Comparison of ENCODE assay signal across 25 mouse cellular contexts in the genomic region with DNA sequence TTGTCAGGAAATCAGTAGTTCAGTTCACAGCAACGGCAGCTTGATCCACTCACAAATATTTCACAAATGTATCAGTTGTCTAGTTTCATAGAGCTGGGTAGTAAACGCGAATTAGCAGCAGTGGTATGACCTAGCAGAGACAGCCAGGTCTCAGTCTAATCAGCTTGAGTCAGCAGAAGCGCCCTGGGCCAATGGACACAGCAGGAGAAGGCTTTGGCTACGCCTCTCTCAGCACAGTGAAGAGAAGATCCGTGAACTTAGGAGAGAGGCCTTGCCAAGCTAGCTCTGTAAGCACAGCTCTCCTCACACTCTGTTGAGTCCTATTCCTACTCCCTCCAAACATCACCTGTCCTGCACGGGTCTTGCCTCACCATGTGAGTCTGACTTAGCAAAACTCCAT.
DNase-seq lines count a peak whose midpoint lies in the region; ATAC-seq and TF ChIP-seq lines count a peak whose summit lies in the region.
"Had no signal": no experiment of that assay in that cellular context is flagged by ENCODE, and none has a peak within 500 bp of the region (broad histone marks: within the 10 kb centered on the region; RNA-seq: fewer than 3 reads in every experiment).

No protein-coding gene starts in this region.

- H3K4me3 ChIP-seq in kidney, postnatal 0 days (replicated peaks; ENCODE audit: low read depth, low read length) = no peak overlapping the region
- H3K4me3 ChIP-seq in kidney, embryonic 15.5 days (replicated peaks) = no peak overlapping the region
- H3K4me3 ChIP-seq: embryonic facial prominence, embryonic 10.5 days; embryonic facial prominence, embryonic 13.5 days; erythroblast, embryonic 14.5 days; forebrain, embryonic 12.5 days; forebrain, embryonic 15.5 days; heart, embryonic 12.5 days; heart, embryonic 15.5 days; hindbrain, embryonic 10.5 days; hindbrain, embryonic 13.5 days; intestine, embryonic 15.5 days had no signal

- no peak overlapping the region for H3K27ac ChIP-seq in kidney, postnatal 0 days
- H3K27ac ChIP-seq in kidney, embryonic 15.5 days = no peak overlapping the region
- H3K27ac ChIP-seq: embryonic facial prominence, embryonic 10.5 days; embryonic facial prominence, embryonic 13.5 days; forebrain, embryonic 12.5 days; forebrain, embryonic 15.5 days; heart, embryonic 15.5 days; hindbrain, embryonic 10.5 days; hindbrain, embryonic 13.5 days; intestine, embryonic 15.5 days had no signal

- no peaks in the 10 kb centered on the region for H3K9me3 ChIP-seq in kidney, postnatal 0 days (replicated peaks; ENCODE audit: low read length)
- peaks cover 4% of the 10 kb centered on the region; the same call in 1 of the 2 replicates for H3K9me3 ChIP-seq in kidney, embryonic 15.5 days (replicated peaks)
- H3K9me3 ChIP-seq: forebrain, embryonic 15.5 days; heart, embryonic 15.5 days; intestine, embryonic 15.5 days had no signal

- no peaks in the 10 kb centered on the region for H3K27me3 ChIP-seq in kidney, postnatal 0 days (ENCODE audit: insufficient read depth, low read length)
- no peaks in the 10 kb centered on the region for H3K27me3 ChIP-seq in kidney, embryonic 15.5 days
- H3K27me3 ChIP-seq: embryonic facial prominence, embryonic 13.5 days; forebrain, embryonic 12.5 days; forebrain, embryonic 15.5 days; heart, embryonic 12.5 days; heart, embryonic 15.5 days; hindbrain, embryonic 13.5 days; intestine, embryonic 15.5 days had no signal

- H3K4me2 ChIP-seq in kidney, postnatal 0 days (ENCODE audit: low read length) = no peak overlapping the region
- H3K4me2 ChIP-seq in kidney, embryonic 15.5 days = no peak overlapping the region
- H3K4me2 ChIP-seq: embryonic facial prominence, embryonic 13.5 days; forebrain, embryonic 12.5 days; forebrain, embryonic 15.5 days; heart, embryonic 12.5 days; heart, embryonic 15.5 days; hindbrain, embryonic 13.5 days; intestine, embryonic 15.5 days had no signal

- no peak for ATAC-seq in kidney, postnatal 0 days (replicated peaks; ENCODE audit: low FRiP score, low read depth)
- no peak for ATAC-seq in kidney, embryonic 15.5 days (replicated peaks; ENCODE audit: low FRiP score)
- ATAC-seq: CD4-positive, CD25-positive, alpha-beta regulatory T cell, adult 4 months; forebrain, embryonic 15.5 days; hindbrain, embryonic 16.5 days; intestine, embryonic 15.5 days had no signal

- H3K4me1 ChIP-seq in kidney, postnatal 0 days (replicated peaks; ENCODE audit: insufficient read depth, low read length) = no peaks in the 10 kb centered on the region
- no peaks in the 10 kb centered on the region for H3K4me1 ChIP-seq in kidney, embryonic 15.5 days
- H3K4me1 ChIP-seq: embryonic facial prominence, embryonic 10.5 days; embryonic facial prominence, embryonic 13.5 days; heart, embryonic 12.5 days; heart, embryonic 15.5 days; hindbrain, embryonic 10.5 days; hindbrain, embryonic 13.5 days; intestine, embryonic 15.5 days had no signal

- H3K36me3 ChIP-seq in kidney, postnatal 0 days (ENCODE audit: insufficient read depth, low read length) = no peaks in the 10 kb centered on the region
- no peaks in the 10 kb centered on the region for H3K36me3 ChIP-seq in kidney, embryonic 15.5 days
- H3K36me3 ChIP-seq: embryonic facial prominence, embryonic 10.5 days; embryonic facial prominence, embryonic 13.5 days; forebrain, embryonic 12.5 days; forebrain, embryonic 15.5 days; heart, embryonic 12.5 days; heart, embryonic 15.5 days; hindbrain, embryonic 10.5 days; hindbrain, embryonic 13.5 days; intestine, embryonic 15.5 days had no signal

- no peak overlapping the region for H3K9ac ChIP-seq in kidney, postnatal 0 days (ENCODE audit: low read depth, low read length)
- H3K9ac ChIP-seq in kidney, embryonic 15.5 days = no peak overlapping the region
- H3K9ac ChIP-seq: embryonic facial prominence, embryonic 13.5 days; forebrain, embryonic 12.5 days; forebrain, embryonic 15.5 days; heart, embryonic 12.5 days; heart, embryonic 15.5 days; hindbrain, embryonic 13.5 days; intestine, embryonic 15.5 days had no signal

- 81% methylated on average over 7 of the region's 7 CpGs for WGBS in kidney, postnatal 0 days
- 77% methylated on average over 7 of the region's 7 CpGs for WGBS in kidney, embryonic 15.5 days

- no peak for TF ChIP-seq CTCF in kidney, postnatal 0 days (IDR thresholded peaks at IDR 0.05; ENCODE audit: low read depth)

- peak; percentile 37 to 56 for DNase-seq in cerebellum, postnatal 14 days
- no peak for DNase-seq in cerebellum, postnatal 4 days (ENCODE audit: low spot score in 2 of 2)
- peak; percentile 30 for DNase-seq in kidney, postnatal 0 days (ENCODE audit: low spot score)
- DNase-seq in kidney, postnatal 25 days = no peak
- DNase-seq in kidney, postnatal 4 days = peak; percentile 9 to 19
- DNase-seq: adrenal gland, adult 2 months; adrenal gland, postnatal 14 days; embryo, embryonic 11 days; gastrocnemius, postnatal 25 days; heart, adult 18-20 months; heart, postnatal 10 days; heart, postnatal 36 days had no signal

Comparison
In these comparisons a context has a peak if more than half of its experiments do, and no peak if none do; other contexts are left out.
1. DNase-seq: peak in cerebellum, postnatal 14 days (2 of 2), kidney, postnatal 0 days (single experiment) and kidney, postnatal 4 days (2 of 2); none in cerebellum, postnatal 4 days (0 of 2) and kidney, postnatal 25 days (0 of 2).